Mouse (Mus musculus): ENCODE measurements around the gene Tmem98.

The Tmem98 gene

GRCm38 (mm10) chr11:80809993-80810821 lies at the start of gene Tmem98:
Gene Tmem98 (plus strand): TSS chr11:80810175.
- no peak for DNase-seq

GRCm38 (mm10) chr11:80761285-80761974 lies 48.5 kb upstream of the Tmem98 start:
- no peak for DNase-seq

DNA sequence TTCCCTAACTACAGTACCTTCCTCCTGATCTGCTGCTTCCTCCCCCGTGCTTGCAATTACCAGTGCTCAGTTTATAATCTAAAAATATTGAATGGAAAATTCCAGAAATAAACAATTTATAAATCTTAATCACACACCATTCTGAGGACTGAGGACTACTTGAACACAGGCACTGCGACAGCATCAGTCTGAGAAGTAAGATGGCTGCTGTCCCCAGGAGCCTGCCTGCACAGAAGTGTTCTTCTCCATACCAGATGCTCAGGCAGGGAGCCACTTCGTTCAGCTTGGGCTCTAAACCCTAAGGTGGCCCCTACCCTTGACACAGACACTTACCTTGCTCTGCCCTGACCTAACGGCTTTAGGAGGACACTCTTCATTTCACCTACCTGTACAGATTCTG lies 47.9 kb upstream of the Tmem98 start:
- DNase-seq, result no peak

DNA sequence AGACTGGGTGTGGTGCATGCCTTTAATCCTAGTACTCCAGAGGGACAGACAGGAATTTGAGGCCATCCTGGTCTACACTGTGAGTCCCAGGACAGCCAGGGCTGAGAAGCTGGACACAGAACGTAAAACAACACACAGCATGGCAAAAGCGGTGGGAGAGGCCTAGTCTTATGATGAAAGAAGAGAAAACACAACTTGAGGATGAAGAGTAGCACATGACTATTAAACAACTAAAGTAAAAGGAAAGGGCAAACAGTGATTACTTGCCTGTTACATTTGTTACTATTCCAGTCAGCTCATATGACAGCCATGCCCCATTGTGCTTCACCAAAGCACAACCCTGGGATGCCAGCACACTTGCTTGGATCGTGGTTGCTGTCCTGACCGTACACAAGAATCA lies 43.9 kb upstream of the Tmem98 start:
- DNase-seq, result no peak

DNA sequence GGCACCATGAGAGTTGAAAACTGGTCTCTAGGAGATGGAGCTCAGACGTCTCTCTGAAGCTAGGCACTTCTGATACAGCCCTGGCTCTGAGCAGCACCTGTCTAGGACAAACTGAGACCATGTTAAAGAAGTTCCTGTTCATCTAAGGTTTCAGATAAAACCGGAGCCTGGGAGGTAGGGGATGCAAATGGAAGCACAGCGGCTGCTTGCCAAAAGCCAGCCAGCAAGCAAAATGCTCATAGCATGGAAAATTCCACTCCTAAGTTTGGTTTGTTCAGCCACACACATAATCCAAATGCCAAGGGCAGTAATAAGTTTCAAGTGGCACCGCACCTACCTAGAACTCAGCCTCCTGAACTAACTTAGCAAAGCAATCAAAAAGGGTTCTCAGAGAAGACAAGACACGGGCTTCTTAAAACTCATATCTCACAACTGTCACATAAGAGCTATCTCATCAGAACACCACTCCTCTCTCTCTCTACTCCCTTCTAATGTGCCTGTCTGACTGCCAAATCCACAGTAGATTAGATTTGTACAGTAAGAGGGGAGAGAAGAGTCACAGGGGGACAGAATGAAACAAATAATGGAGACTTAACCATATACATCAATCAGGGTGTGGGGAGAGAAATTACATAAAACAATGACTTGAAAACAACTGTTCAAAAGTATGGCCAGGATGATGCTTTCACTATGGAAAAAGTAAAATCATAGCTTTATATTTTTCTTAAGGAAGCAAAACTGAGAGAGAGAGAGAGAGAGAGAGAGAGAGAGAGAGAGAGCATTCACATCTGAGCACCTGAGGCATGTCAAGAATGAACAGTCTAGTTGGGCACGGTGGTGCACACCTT lies 43.3 kb upstream of the Tmem98 start:
- DNase-seq, result no peak

- DNase-seq, result no peak
These were observed 42.7 kb upstream of the Tmem98 start for GRCm38 (mm10) chr11:80767320-80767617.

GRCm38 (mm10) chr11:80771186-80771585 lies 38.8 kb upstream of the Tmem98 start:
- DNase-seq, result no peak

- DNase-seq, result no peak
These were observed 38.3 kb upstream of the Tmem98 start for GRCm38 (mm10) chr11:80771596-80772250.

DNA sequence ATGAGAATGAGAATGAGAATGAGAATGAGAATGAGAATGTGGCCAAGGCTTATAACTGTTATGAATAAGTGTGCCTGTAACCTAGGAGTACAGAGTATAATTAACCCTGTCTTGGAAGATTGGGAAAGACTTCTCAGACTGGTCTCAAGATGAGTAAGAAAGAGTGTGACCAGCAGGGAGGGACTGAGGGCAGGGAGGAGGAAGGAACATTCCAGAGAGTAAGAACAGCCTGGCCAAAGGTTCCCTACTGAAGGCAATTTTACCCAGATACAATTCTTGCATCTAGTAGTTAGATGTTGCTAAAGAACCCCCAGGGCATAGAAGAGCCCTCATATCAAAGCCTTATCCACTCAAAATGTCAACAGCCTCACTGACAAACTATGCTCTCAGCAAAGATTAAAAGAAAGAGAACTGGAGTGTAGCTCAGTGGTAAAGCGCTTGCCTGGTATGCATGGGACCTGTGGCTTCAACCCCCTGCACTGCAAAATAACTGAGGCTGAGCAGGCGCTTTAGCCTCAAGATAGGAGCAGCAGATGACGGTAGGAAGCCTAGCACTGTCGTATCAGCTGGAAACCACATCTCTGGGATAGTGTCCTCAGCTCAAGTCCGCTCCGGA lies 37.3 kb upstream of the Tmem98 start:
- no peak for DNase-seq

DNA sequence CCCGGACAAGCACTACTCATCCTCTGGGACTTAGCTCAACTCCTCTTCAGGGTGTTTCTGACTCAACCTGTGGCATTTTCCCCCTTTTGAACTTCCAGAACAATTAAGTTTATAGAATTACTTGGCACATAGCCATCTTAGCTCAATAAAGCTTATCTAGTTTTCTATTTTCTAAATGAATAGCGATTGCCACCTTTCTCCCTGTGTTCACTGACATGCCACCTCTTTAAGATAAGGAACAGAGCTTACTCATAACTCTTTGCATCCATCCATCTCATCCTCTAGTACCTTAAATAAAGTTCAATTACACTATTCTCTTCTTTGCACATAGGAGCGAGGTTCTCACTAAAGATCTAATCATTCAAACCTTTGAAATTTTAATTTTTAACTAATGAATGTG lies 34.4 kb upstream of the Tmem98 start:
- no peak for DNase-seq

GRCm38 (mm10) chr11:80777708-80778107 lies 32.3 kb upstream of the Tmem98 start:
- DNase-seq, result no peak

DNA sequence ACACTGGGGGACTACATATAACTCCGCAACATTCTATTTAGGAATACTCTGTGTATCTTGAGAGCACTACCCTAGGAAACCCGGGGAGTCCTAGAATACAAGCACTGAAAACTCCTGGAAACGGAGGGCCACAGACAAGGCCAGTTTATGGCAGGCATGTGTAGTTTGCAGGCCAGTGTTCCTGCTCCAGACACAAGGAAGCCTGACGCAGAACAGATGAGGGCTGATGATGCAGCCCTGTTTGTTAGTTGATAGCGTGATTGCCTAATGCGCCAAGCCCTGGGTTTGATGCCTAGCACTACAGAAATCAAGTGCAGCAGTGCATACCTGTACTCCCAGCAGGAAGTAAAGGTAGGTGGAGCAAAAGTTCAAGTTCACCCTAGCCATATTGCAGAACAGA lies 31.8 kb upstream of the Tmem98 start:
- no peak for DNase-seq

DNA sequence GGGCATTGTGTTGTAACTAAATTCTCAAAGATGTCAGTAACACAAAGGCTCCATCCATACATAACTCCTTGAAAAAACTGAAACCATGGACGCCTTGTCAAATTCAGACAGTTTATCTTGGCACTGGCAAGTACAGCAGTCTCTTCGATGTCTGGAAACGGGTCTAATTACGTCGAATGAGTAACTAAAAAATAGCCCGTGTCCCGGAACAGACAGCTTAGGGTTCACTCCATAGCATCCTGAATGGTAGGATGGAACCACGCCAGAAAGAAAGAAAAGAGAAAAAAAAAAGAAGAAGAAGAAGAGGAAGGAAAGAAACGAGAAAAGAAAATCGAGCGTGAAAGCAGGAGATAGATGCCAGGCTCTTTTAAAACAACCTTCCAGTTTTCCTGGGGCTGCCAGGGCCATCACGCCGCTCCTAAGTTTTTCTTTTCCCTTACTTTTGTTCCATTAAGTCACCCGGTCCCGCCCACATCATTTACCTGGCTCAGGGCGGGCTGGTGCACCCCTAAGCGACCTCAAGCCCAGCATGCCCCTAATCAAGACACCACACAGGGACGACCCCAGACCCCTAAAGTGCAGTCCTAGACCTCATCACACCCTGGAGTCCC lies 31.0 kb upstream of the Tmem98 start:
- DNase-seq, result no peak

- peak; percentile 59 for DNase-seq
These were observed 30.2 kb upstream of the Tmem98 start, which contains the start of gene Myo1d for GRCm38 (mm10) chr11:80779527-80780344. Gene Myo1d (minus strand): TSS chr11:80780025.

DNA sequence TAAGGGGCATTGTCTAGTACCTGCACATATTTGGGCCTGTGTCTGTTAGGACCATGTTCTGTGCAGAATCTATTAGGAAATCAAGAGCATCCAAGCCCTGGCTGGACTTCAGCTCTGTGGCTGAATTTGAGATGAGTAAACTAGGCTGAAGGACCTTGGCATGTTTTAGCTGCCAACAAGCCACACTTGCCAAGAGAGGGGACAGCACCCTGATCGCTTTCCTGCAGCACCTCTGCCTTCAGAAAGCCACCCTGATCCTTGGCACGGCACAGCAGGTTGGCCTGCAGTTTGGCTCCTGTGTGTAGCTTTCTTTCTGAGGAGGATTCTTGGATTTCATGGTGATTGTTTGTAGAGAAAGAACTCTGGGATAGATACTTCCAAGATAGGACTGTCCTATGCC lies 28.4 kb upstream of the Tmem98 start:
- no peak for DNase-seq

- DNase-seq, result no peak
These were observed 26.5 kb upstream of the Tmem98 start for GRCm38 (mm10) chr11:80783460-80783859.

DNA sequence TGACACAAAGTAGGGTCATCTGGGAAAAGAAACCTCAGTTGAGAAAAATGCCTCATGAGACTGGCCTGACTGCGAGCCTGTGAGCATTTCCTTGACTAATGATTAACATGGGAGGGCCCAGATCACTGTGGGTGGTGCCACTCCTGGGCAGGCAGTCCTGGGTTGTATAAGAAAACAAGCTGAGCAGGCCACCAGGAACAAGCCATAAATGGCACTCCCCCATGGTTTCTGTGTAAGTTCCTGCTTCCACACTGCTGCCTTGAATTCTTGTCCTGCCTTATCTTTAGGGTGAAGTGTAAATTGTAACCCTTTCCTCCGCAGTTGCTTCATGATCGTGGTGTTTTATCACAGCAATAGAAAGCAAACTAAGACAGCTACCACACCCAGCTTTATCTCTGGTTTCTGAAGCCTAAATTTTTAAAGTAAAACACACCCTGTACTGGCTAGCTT lies 25.7 kb upstream of the Tmem98 start:
- DNase-seq, result no peak

GRCm38 (mm10) chr11:80785672-80786071 lies 24.3 kb upstream of the Tmem98 start:
- no peak for DNase-seq

GRCm38 (mm10) chr11:80789647-80790240 lies 20.2 kb upstream of the Tmem98 start:
- DNase-seq, result no peak

GRCm38 (mm10) chr11:80790413-80790812 lies 19.6 kb upstream of the Tmem98 start:
- DNase-seq, result no peak

All from thymus, adult 18-20 months (tissue).